Mouse (Mus musculus) liver, embryonic 16.5 days (tissue): Measurements from ENCODE around the gene Vmn2r27. TPM values are rescaled to one million over a fixed set of nuclear protein-coding genes. Genes with fewer than 3 reads are reported as not detected.

Source experiments
- ATAC-seq: fragments of 200-750 bp; cut with Nextera tagmentation; 2 replicates; pipeline ENCODE4 v1.8.0; 2017; ENCODE audit warnings: low read depth, mild to moderate bottlenecking, moderate number of reproducible peaks, moderate library complexity
- H3K27ac ChIP-seq: fragments of 300-500 bp; sonication (generic); 2 replicates; pipeline ENCODE4 v1.5.1; 2014; ENCODE audit warnings: mild to moderate bottlenecking, low read length
- H3K27me3 ChIP-seq: fragments of 300-500 bp; sonication (generic); 2 replicates; pipeline ENCODE4 v1.6.1; 2014; ENCODE audit warnings: low read depth, low read length, mixed read lengths; ENCODE audit not compliant: control insufficient read depth, insufficient read depth
- H3K36me3 ChIP-seq: fragments of 300-500 bp; sonication (generic); 2 replicates; pipeline ENCODE4 v1.6.1; 2014; ENCODE audit warnings: mild to moderate bottlenecking; ENCODE audit not compliant: control insufficient read depth, insufficient read depth
- H3K4me1 ChIP-seq: fragments of 300-500 bp; sonication (generic); 2 replicates; pipeline ENCODE4 v1.6.1; 2014; ENCODE audit warnings: low read depth, low read length, mixed read lengths; ENCODE audit not compliant: control insufficient read depth
- H3K4me2 ChIP-seq: fragments of 300-500 bp; sonication (generic); 2 replicates; pipeline ENCODE4 v1.6.1; 2014; ENCODE audit warnings: low read depth, low read length, mixed read lengths
- H3K4me3 ChIP-seq: fragments of 300-500 bp; sonication (generic); 2 replicates; pipeline ENCODE4 v1.5.1; 2014; ENCODE audit warnings: low read depth, mild to moderate bottlenecking, low read length
- H3K9ac ChIP-seq: fragments of 300-500 bp; sonication (generic); 2 replicates; pipeline ENCODE4 v1.6.1; 2014; ENCODE audit warnings: low read depth, low read length
- H3K9me3 ChIP-seq: fragments of 300-500 bp; sonication (generic); replicated peaks from 2 replicates; pipeline ENCODE4 v1.6.1; 2016; ENCODE audit warnings: low read length; ENCODE audit not compliant: control insufficient read depth
- whole genome bisulfite sequencing: fragments of 180-500 bp; shearing (Covaris S2); extraction: QIAGEN DNeasy Blood & Tissue Kit; methylation state at CpG from one replicate; pipeline ENCODE4 v1.1.7; 2014; ENCODE audit not compliant: insufficient replicate concordance; 5-methylcytosine and 5-hydroxymethylcytosine counted together
- polyA plus RNA-seq: library from polyadenylated mRNA; unstranded; fragments of >200 nt; fragmentation: Nextera tagmentation; extraction: Ambion mirVana; gene quantifications from 2 replicates; pipeline ENCODE4 v1.2.1, GENCODE M21; 2015

Gene Vmn2r27
- not detected in 2 replicates for polyA plus RNA-seq

GRCm38 (mm10) chr6:124231756-124232155 is at the start of gene Vmn2r27:
Gene Vmn2r27 (minus strand): TSS chr6:124231856.
- Histone ChIP-seq H3K27ac (no peak within 1 kb of the TSS), H3K4me2 (no peak within 1 kb of the TSS), H3K4me3 (no peak within 1 kb of the TSS), H3K27me3 (no peaks in the 10 kb centered on the region), H3K9me3 (no peaks in the 10 kb centered on the region), H3K36me3 (no peaks in the 10 kb centered on the region), H3K9ac (no peak within 1 kb of the TSS), H3K4me1 (no peaks in the 10 kb centered on the region)
- ATAC-seq: no peak
- WGBS: 48% methylated on average over 1 of the region's 1 CpGs

- WGBS: 54% methylated on average over 5 of the region's 5 CpGs
Observed at GRCm38 (mm10) chr6:124278291-124278690, 46.6 kb upstream of the Vmn2r27 start.

GRCm38 (mm10) chr6:124277641-124278040 is 46.0 kb upstream of the Vmn2r27 start:
- H3K36me3 ChIP-seq: no peaks in the 10 kb centered on the region
- no peaks in the 10 kb centered on the region for H3K4me1 ChIP-seq
- ATAC-seq: no peak
- H3K27ac ChIP-seq: no peak overlapping the region
- no peaks in the 10 kb centered on the region for H3K27me3 ChIP-seq
- no peaks in the 10 kb centered on the region for H3K9me3 ChIP-seq
- H3K4me2 ChIP-seq: no peak overlapping the region
- H3K9ac ChIP-seq: no peak overlapping the region
- H3K4me3 ChIP-seq: no peak overlapping the region
- 56% methylated on average over 5 of the region's 5 CpGs for WGBS

More at GRCm38 (mm10) chr6:124278291-124278690, 46.6 kb upstream of the Vmn2r27 start:
- Histone ChIP-seq H3K36me3 (no peaks in the 10 kb centered on the region), H3K4me2 (no peak overlapping the region), H3K4me1 (no peaks in the 10 kb centered on the region), H3K4me3 (no peak overlapping the region), H3K9ac (no peak overlapping the region), H3K9me3 (no peaks in the 10 kb centered on the region), H3K27ac (no peak overlapping the region), H3K27me3 (no peaks in the 10 kb centered on the region)
- no peak for ATAC-seq

- H3K9me3 ChIP-seq: no peaks in the 10 kb centered on the region
- WGBS: 23% methylated on average over 5 of the region's 5 CpGs
- no peaks in the 10 kb centered on the region for H3K27me3 ChIP-seq
- H3K4me2 ChIP-seq: peak overlapping the region; percentile 30
- H3K4me3 ChIP-seq: no peak overlapping the region
- H3K27ac ChIP-seq: no peak overlapping the region
- H3K9ac ChIP-seq: no peak overlapping the region
- no peaks in the 10 kb centered on the region for H3K36me3 ChIP-seq
- no peaks in the 10 kb centered on the region for H3K4me1 ChIP-seq
- peak; percentile 67 for ATAC-seq
Observed at GRCm38 (mm10) chr6:124273231-124273880, 41.7 kb upstream of the Vmn2r27 start.

- H3K27me3 ChIP-seq: no peaks in the 10 kb centered on the region
- H3K27ac ChIP-seq: no peak overlapping the region
- 0 out of 2 replicates have a peak, but pooled peaks have one; percentile 30 for ATAC-seq
- H3K4me3 ChIP-seq: no peak overlapping the region
- 0% methylated on average over 3 of the region's 3 CpGs for WGBS
- H3K4me2 ChIP-seq: no peak overlapping the region
- H3K9ac ChIP-seq: no peak overlapping the region
- no peaks in the 10 kb centered on the region for H3K9me3 ChIP-seq
- H3K36me3 ChIP-seq: no peaks in the 10 kb centered on the region
- no peaks in the 10 kb centered on the region for H3K4me1 ChIP-seq
Observed at GRCm38 (mm10) chr6:124262696-124263095, 31.0 kb upstream of the Vmn2r27 start.

- Histone ChIP-seq H3K4me3 (no peak overlapping the region), H3K4me2 (no peak overlapping the region), H3K4me1 (no peaks in the 10 kb centered on the region), H3K9me3 (no peaks in the 10 kb centered on the region), H3K9ac (no peak overlapping the region), H3K27ac (no peak overlapping the region), H3K27me3 (no peaks in the 10 kb centered on the region), H3K36me3 (no peaks in the 10 kb centered on the region)
- peak; percentile 54; the same call in 1 of the 2 replicates for ATAC-seq
- WGBS: 14% methylated on average over 14 of the region's 14 CpGs
Observed at GRCm38 (mm10) chr6:124260198-124260931, 28.7 kb upstream of the Vmn2r27 start.

- ATAC-seq: no peak
- Histone ChIP-seq H3K27ac (no peak overlapping the region), H3K27me3 (no peaks in the 10 kb centered on the region), H3K4me3 (no peak overlapping the region), H3K9me3 (no peaks in the 10 kb centered on the region), H3K36me3 (no peaks in the 10 kb centered on the region), H3K9ac (no peak overlapping the region), H3K4me1 (no peaks in the 10 kb centered on the region), H3K4me2 (no peak overlapping the region)
- 60% methylated on average over 6 of the region's 6 CpGs for WGBS
Observed at GRCm38 (mm10) chr6:124255721-124256470, 24.2 kb upstream of the Vmn2r27 start.

- Histone ChIP-seq H3K27me3 (no peaks in the 10 kb centered on the region), H3K4me3 (no peak overlapping the region), H3K9me3 (no peaks in the 10 kb centered on the region), H3K27ac (no peak overlapping the region), H3K4me2 (no peak overlapping the region), H3K36me3 (no peaks in the 10 kb centered on the region), H3K9ac (no peak overlapping the region), H3K4me1 (no peaks in the 10 kb centered on the region)
- no peak for ATAC-seq
- 24% methylated on average over 4 of the region's 4 CpGs for WGBS
Observed at GRCm38 (mm10) chr6:124202116-124202515, 29.5 kb downstream of the Vmn2r27 start.
